Mouse (Mus musculus) cerebellum, adult 2 months (tissue): ENCODE results near the gene Trank1.

Experiments
- CTCF ChIP-seq: fragments of 200-500 bp; IDR thresholded peaks from 2 replicates; pipeline ENCODE4 v1.5.1; 2011; ENCODE audit warnings: low read depth, mild to moderate bottlenecking, control low read depth, low read length, moderate library complexity, borderline replicate concordance; ENCODE audit not compliant: insufficient read depth
- POLR2A ChIP-seq: fragments of 200-500 bp; IDR thresholded peaks from 2 replicates; pipeline ENCODE4 v1.6.1; 2011; ENCODE audit warnings: low read length, control low read depth, borderline replicate concordance; ENCODE audit not compliant: insufficient read depth

DNA sequence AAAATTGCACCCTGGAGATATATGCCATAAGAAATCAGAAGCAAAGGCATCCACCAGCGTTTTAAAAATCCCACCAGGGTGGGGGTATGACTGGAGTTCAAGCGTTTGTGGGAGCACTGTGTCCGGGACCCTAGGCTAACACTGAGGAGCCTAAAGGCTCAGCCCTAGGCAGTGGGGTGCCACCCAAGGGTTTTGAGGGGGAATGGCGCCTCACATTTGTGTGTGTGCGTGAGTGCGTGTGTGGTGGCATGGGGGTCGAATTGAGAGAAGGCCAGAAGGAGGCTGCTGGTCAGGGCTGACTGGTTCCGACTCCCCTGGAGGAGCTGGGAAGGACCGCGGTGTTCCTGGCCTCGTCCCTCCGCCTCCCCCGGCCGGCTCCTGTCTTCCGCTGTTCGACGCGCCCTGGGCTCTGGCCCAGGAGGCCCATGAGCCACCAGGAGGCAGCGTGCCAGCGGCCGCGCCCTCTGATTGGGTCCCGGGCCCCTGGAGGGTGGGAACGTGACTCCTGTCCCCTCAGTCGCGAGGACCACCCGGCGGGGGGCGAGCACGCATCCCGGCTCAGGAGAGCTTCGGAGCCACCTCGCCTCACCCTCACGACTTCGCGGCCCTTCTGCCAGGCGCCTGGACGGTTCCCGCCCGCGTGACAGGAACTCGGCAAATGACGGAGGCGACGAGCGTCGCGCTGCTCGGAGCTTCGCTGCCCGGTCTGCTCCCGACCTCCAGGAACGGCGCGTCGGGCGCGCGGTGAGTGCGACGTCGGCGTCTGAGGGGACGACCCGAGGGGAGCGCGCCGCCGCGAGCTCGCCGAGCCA is at the start of gene Trank1:
- TF ChIP-seq CTCF: no peak
- TF ChIP-seq POLR2A: no peak
